Mouse (Mus musculus) intestine, embryonic 14.5 days (tissue): ENCODE measurements around the gene Wdr1. TPM values are rescaled to one million over a fixed set of nuclear protein-coding genes. Genes with fewer than 3 reads are reported as not detected.

Experiments used
- ATAC-seq: fragments of 200-750 bp; cut with Nextera tagmentation; replicated peaks from 2 replicates; pipeline ENCODE4 v1.8.0; 2017; ENCODE audit warnings: low read depth, moderate number of reproducible peaks, moderate TSS enrichment, moderate library complexity; ENCODE audit not compliant: low FRiP score, low TSS enrichment
- DNase-seq: peaks from one replicate; pipeline ENCODE4 v3.0.0-alpha.2; 2018; ENCODE audit warnings: low spot score
- H3K27ac ChIP-seq: fragments of 300-500 bp; sonication (generic); 2 replicates; pipeline ENCODE4 v1.5.1; 2014; ENCODE audit warnings: low read depth, mild to moderate bottlenecking, control low read depth
- H3K27me3 ChIP-seq: fragments of 300-500 bp; sonication (generic); replicated peaks from 2 replicates; pipeline ENCODE4 v1.6.1; 2014; ENCODE audit warnings: low read length, control low read depth; ENCODE audit not compliant: control insufficient read depth, insufficient read depth
- H3K36me3 ChIP-seq: fragments of 300-500 bp; sonication (generic); 2 replicates; pipeline ENCODE4 v1.6.1; 2014; ENCODE audit warnings: low read length, control low read depth; ENCODE audit not compliant: control insufficient read depth, insufficient read depth
- H3K4me1 ChIP-seq: fragments of 300-500 bp; sonication (generic); replicated peaks from 2 replicates; pipeline ENCODE4 v1.6.1; 2014; ENCODE audit warnings: low read length, control low read depth, mixed read lengths; ENCODE audit not compliant: control insufficient read depth, insufficient read depth
- H3K4me2 ChIP-seq: fragments of 300-500 bp; sonication (generic); 2 replicates; pipeline ENCODE4 v1.6.1; 2014; ENCODE audit warnings: low read length
- H3K4me3 ChIP-seq: fragments of 300-500 bp; sonication (generic); 2 replicates; pipeline ENCODE4 v1.5.1; 2014; ENCODE audit warnings: low read depth, low read length, control low read depth, mixed read lengths
- H3K9ac ChIP-seq: fragments of 300-500 bp; sonication (generic); 2 replicates; pipeline ENCODE4 v1.6.1; 2014; ENCODE audit warnings: mild to moderate bottlenecking, low read length
- H3K9me3 ChIP-seq: fragments of 300-500 bp; sonication (generic); 2 replicates; pipeline ENCODE4 v1.6.1; 2016; ENCODE audit warnings: low read length, control low read depth; ENCODE audit not compliant: control insufficient read depth
- WGBS: fragments of 180-500 bp; shearing (Covaris S2); extraction: QIAGEN DNeasy Blood & Tissue Kit; methylation state at CpG from one replicate; pipeline ENCODE4 v1.1.7; 2014; 5-methylcytosine and 5-hydroxymethylcytosine counted together
- polyA plus RNA-seq: library from polyadenylated mRNA; unstranded; fragments of >200 nt; fragmentation: Nextera tagmentation; extraction: Ambion mirVana; gene quantifications from 2 replicates; pipeline ENCODE4 v1.2.1, GENCODE M21; 2014

Wdr1 gene
- polyA plus RNA-seq, 1 experiment from 2014 or later, result 246 TPM

- DNase-seq (no peak), ATAC-seq (no peak)
- H3K9ac ChIP-seq, result no peak overlapping the region
These were observed 24.5 kb downstream of the Wdr1 start for GRCm38 (mm10) chr5:38538508-38538907.

DNA sequence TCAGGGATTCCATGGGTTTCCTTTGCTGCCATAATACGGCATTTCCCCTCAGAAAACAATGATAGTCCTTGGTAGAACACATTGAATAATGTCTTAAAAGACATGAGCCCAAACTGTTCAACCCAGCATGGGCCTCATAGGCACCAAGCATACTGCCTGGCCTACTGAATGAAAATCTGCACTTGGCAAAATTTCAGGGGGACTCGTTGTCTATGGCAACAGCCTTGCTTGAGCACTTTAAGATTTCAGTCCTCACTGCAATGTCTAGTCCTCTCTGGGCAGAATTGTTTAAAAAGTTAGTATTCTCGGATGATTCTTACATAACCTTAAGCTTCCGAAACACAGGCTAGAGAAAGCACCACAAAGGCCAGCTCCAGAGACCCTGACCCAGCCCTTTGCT, 25.2 kb downstream of the Wdr1 start:
- Histone ChIP-seq H3K27me3 (no peaks in the 10 kb centered on the region), H3K36me3 (peaks cover 100% of the 10 kb centered on the region), H3K4me3 (no peak overlapping the region), H3K27ac (no peak overlapping the region), H3K9ac (no peak overlapping the region), H3K4me1 (no peaks in the 10 kb centered on the region), H3K9me3 (no peaks in the 10 kb centered on the region), H3K4me2 (no peak overlapping the region)
- ATAC-seq (no peak), DNase-seq (no peak)
- WGBS, result 87% methylated on average over 4 of the region's 4 CpGs

More at GRCm38 (mm10) chr5:38538508-38538907, 24.5 kb downstream of the Wdr1 start:
- H3K4me3 ChIP-seq, result no peak overlapping the region
- H3K27ac ChIP-seq, result no peak overlapping the region
- H3K4me2 ChIP-seq, result no peak overlapping the region
- no peaks in the 10 kb centered on the region for H3K4me1 ChIP-seq
- peaks cover 100% of the 10 kb centered on the region for H3K36me3 ChIP-seq
- no peaks in the 10 kb centered on the region for H3K27me3 ChIP-seq
- no peaks in the 10 kb centered on the region for H3K9me3 ChIP-seq
- 87% methylated on average over 8 of the region's 8 CpGs for WGBS

GRCm38 (mm10) chr5:38536822-38537221, 26.2 kb downstream of the Wdr1 start:
- WGBS, result 81% methylated on average over 3 of the region's 3 CpGs
- no peak overlapping the region for H3K9ac ChIP-seq
- no peak overlapping the region for H3K27ac ChIP-seq
- no peaks in the 10 kb centered on the region for H3K27me3 ChIP-seq
- ATAC-seq, result no peak
- no peaks in the 10 kb centered on the region for H3K9me3 ChIP-seq
- no peak for DNase-seq
- no peak overlapping the region for H3K4me3 ChIP-seq
- H3K36me3 ChIP-seq, result peaks cover 100% of the 10 kb centered on the region
- H3K4me1 ChIP-seq, result no peaks in the 10 kb centered on the region
- no peak overlapping the region for H3K4me2 ChIP-seq

DNA sequence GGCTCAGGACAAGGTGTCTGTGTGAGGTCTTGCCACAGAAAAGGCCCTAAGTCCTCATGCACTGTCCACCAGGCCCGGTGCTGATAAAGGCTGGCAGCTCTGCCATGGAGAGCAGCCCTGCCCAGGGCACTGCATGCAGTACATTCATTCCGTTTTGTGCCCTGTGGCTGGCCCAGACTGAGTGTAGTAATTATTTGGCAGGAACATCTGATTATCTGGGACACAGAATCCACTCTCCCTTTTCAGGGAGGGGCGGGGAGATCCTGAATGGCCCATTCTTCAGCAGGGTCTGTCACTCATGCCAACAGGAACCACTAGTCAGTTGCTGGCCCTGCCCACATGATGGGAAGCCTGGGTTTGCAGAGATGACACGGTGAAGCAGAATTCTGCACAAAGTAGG, 30.9 kb downstream of the Wdr1 start:
- H3K9me3 ChIP-seq, result no peaks in the 10 kb centered on the region
- H3K27ac ChIP-seq, result no peak overlapping the region
- no peak overlapping the region for H3K4me3 ChIP-seq
- no peak overlapping the region for H3K9ac ChIP-seq
- no peaks in the 10 kb centered on the region for H3K4me1 ChIP-seq
- peaks cover 100% of the 10 kb centered on the region for H3K36me3 ChIP-seq
- H3K4me2 ChIP-seq, result no peak overlapping the region
- 87% methylated on average over 4 of the region's 4 CpGs for WGBS
- DNase-seq (no peak), ATAC-seq (no peak)
- H3K27me3 ChIP-seq, result no peaks in the 10 kb centered on the region

- peaks cover 97% of the 10 kb centered on the region for H3K36me3 ChIP-seq
- no peak overlapping the region for H3K4me2 ChIP-seq
- no peak for DNase-seq
- H3K4me3 ChIP-seq, result no peak overlapping the region
- no peaks in the 10 kb centered on the region for H3K9me3 ChIP-seq
- no peaks in the 10 kb centered on the region for H3K4me1 ChIP-seq
- WGBS, result 75% methylated on average over 6 of the region's 6 CpGs
- no peak for ATAC-seq
- H3K9ac ChIP-seq, result no peak overlapping the region
- no peak overlapping the region for H3K27ac ChIP-seq
- H3K27me3 ChIP-seq, result no peaks in the 10 kb centered on the region
These were observed 33.1 kb downstream of the Wdr1 start for GRCm38 (mm10) chr5:38529724-38530428.

DNA sequence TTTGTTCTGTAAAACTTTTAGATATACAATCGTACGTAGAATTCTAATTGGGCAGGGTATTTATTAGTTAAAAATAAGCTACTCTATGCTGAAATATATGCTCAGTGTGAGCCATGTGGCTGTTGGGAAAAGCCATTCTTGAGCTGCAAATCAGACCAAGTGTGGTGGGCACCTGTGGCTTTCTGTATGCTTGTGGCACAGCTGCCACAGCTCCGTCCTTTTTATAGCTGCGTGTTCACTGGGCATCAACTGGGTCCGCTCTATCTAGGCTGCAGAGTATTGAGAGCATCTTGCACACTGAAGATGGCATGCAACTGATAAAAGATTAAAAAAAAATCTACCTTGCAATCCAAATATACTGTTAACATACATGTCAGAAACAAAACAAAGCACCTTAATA, 40.0 kb downstream of the Wdr1 start:
- WGBS, result 91% methylated on average over 5 of the region's 5 CpGs
- Histone ChIP-seq H3K4me1 (no peaks in the 10 kb centered on the region), H3K4me2 (no peak overlapping the region), H3K9me3 (no peaks in the 10 kb centered on the region), H3K9ac (no peak overlapping the region), H3K36me3 (peaks cover 33% of the 10 kb centered on the region), H3K27ac (no peak overlapping the region), H3K4me3 (no peak overlapping the region), H3K27me3 (no peaks in the 10 kb centered on the region)
- no peak for ATAC-seq
- DNase-seq, result no peak

DNA sequence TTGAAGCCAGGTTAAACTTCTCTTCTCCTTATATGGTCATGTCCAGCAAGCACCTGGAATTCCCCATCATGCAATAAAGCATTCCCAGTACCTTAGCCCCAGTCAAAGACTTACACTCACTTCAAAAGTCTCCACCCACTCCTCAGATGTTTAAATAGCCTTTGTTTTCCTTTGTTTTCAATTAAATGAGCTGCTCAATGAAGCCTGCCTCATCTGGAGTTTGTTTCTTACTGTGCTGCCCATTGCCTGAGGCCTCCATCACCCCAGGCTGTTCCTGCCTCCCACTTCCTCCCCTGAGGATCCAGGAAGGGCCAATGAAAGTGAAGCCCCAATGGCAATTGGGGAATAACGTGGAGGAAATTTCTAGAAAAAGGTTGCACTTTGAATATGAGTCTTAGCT, 42.2 kb downstream of the Wdr1 start:
- peaks cover 11% of the 10 kb centered on the region for H3K36me3 ChIP-seq
- no peak overlapping the region for H3K9ac ChIP-seq
- H3K4me3 ChIP-seq, result no peak overlapping the region
- H3K27me3 ChIP-seq, result no peaks in the 10 kb centered on the region
- 61% methylated on average over 1 of the region's 1 CpGs for WGBS
- ATAC-seq (no peak), DNase-seq (no peak)
- H3K27ac ChIP-seq, result no peak overlapping the region
- H3K4me2 ChIP-seq, result no peak overlapping the region
- H3K9me3 ChIP-seq, result no peaks in the 10 kb centered on the region
- no peaks in the 10 kb centered on the region for H3K4me1 ChIP-seq

DNA sequence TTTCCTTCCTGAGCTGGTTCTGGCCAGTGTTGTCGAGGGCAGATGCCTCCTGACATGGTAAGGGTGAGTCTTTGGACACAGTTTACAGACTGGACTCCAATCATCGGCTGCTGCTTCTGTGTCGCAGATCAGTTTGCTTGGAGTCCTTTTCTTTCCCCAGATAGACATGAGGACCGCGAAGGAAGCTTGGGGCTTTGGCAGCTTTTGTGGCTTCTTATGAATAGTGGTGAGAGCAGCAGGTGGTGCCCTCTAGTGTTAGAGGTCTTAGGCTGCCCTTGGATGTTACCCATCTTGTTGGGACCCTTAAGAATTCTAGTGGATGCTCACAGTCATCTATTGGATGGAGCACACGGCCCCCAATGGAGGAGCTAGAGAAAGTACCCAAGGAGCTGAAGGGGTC, 46.8 kb downstream of the Wdr1 start:
- no peak for ATAC-seq
- 59% methylated on average over 6 of the region's 6 CpGs for WGBS

GRCm38 (mm10) chr5:38512991-38513390, 50.0 kb downstream of the Wdr1 start:
- H3K36me3 ChIP-seq, result no peaks in the 10 kb centered on the region
- H3K27me3 ChIP-seq, result no peaks in the 10 kb centered on the region
- H3K4me3 ChIP-seq, result no peak overlapping the region
- WGBS, result 7% methylated on average over 2 of the region's 2 CpGs
- H3K4me2 ChIP-seq, result no peak overlapping the region
- ATAC-seq (no peak), DNase-seq (no peak)
- H3K9me3 ChIP-seq, result 0 out of 2 replicates have a peak, but pooled peaks cover 2% of the 10 kb centered on the region
- no peaks in the 10 kb centered on the region for H3K4me1 ChIP-seq
- H3K9ac ChIP-seq, result no peak overlapping the region
- H3K27ac ChIP-seq, result no peak overlapping the region

More for the DNA sequence above, 46.8 kb downstream of the Wdr1 start:
- no peaks in the 10 kb centered on the region for H3K27me3 ChIP-seq
- H3K4me3 ChIP-seq, result no peak overlapping the region
- no peak for DNase-seq
- no peak overlapping the region for H3K27ac ChIP-seq
- H3K4me2 ChIP-seq, result no peak overlapping the region
- H3K9me3 ChIP-seq, result no peaks in the 10 kb centered on the region
- no peaks in the 10 kb centered on the region for H3K36me3 ChIP-seq
- no peaks in the 10 kb centered on the region for H3K4me1 ChIP-seq
- no peak overlapping the region for H3K9ac ChIP-seq
